Mouse (Mus musculus): ENCODE measurements around the gene Osbpl10. TPM values are rescaled to one million over a fixed set of nuclear protein-coding genes. Genes with fewer than 3 reads are reported as not detected.

The Osbpl10 gene
- polyA plus RNA-seq, 1 experiment from 2014 or later: 1.4 TPM

DNA sequence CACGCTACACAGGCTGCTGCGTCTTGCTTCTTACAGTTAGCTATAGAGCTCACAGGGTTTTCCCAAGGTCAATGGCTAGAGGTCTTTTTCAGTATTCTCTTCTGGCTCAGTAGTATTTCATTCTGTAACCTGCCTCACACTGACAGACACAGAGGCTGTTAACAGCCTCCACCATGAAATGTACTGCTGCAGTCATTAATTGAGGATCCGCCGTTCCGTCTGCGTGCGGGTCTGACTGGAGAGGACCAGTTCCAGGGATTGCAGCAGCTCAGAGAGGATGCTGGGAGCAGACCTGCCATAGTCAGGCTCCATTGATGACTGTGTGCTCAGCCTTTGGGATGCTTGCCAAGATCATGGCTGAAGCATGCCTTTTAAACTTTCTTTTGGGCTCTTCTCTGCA is 129.1 kb downstream of the Osbpl10 start:
- ATAC-seq (ENCODE audit: insufficient read depth, low FRiP score): no peak
- H3K27ac ChIP-seq (ENCODE audit: low read length): no peak overlapping the region
- no peaks in the 10 kb centered on the region for H3K9me3 ChIP-seq (replicated peaks; ENCODE audit: control insufficient read depth, low read length)
- no peaks in the 10 kb centered on the region for H3K36me3 ChIP-seq (ENCODE audit: control insufficient read depth, insufficient read depth, low read length)
- no peak overlapping the region for H3K9ac ChIP-seq (ENCODE audit: low read length)
- H3K4me2 ChIP-seq (ENCODE audit: low read depth, low read length): no peak overlapping the region
- no peak overlapping the region for H3K4me3 ChIP-seq (replicated peaks; ENCODE audit: low read length)
- H3K27me3 ChIP-seq (ENCODE audit: control insufficient read depth, insufficient read depth, low read length): no peaks in the 10 kb centered on the region
- H3K4me1 ChIP-seq (ENCODE audit: control insufficient read depth, insufficient read depth, low read length): no peaks in the 10 kb centered on the region
- 77% methylated on average over 7 of the region's 7 CpGs for WGBS

DNA sequence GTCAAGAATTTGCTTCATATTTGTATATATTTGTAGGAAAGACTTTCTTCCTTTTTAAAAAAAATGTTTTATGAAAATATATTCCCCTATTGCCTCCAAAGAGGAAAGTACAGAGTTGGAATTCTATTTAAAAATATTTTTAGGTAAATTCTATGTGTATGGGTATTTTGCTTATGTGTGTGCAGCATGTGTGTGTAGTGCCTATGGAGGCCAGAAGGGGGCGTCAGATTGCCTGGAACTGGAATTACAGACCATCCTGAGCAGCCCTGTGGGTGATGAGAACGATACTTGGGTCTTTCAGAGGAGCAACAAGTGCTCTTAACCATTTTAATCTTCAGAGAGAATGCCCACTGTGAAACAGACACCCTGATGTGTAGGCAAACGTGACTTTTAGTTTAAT is 132.3 kb downstream of the Osbpl10 start:
- ATAC-seq (ENCODE audit: insufficient read depth, low FRiP score): no peak
- Histone ChIP-seq H3K27ac (ENCODE audit: low read length) (no peak overlapping the region), H3K27me3 (ENCODE audit: control insufficient read depth, insufficient read depth, low read length) (no peaks in the 10 kb centered on the region), H3K36me3 (ENCODE audit: control insufficient read depth, insufficient read depth, low read length) (no peaks in the 10 kb centered on the region), H3K4me3 (replicated peaks; ENCODE audit: low read length) (no peak overlapping the region), H3K4me1 (ENCODE audit: control insufficient read depth, insufficient read depth, low read length) (no peaks in the 10 kb centered on the region), H3K9me3 (replicated peaks; ENCODE audit: control insufficient read depth, low read length) (no peaks in the 10 kb centered on the region), H3K4me2 (ENCODE audit: low read depth, low read length) (no peak overlapping the region), H3K9ac (ENCODE audit: low read length) (no peak overlapping the region)
- 60% methylated on average over 3 of the region's 3 CpGs for WGBS

DNA sequence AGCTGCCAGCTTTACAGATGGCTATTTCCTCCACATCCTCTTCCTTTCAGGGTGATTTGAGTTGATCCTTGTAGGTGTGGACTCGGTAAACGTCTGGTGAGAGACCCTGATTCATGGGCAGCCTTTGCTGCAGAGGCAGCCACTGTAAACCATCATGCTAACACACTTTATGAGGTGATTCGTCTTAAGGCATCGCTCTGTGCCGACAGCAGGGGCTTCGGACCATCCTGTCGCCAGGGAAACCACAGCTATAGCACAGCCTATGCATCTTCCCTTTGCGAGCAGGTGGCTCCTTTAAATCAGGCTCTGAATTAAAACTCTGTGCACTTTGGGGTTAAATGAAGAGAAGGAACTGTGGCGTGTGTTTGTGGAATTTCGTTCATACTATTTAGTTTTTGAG is 138.9 kb downstream of the Osbpl10 start:
- ATAC-seq (ENCODE audit: insufficient read depth, low FRiP score): no peak
- WGBS: 47% methylated on average over 10 of the region's 10 CpGs
- H3K36me3 ChIP-seq (ENCODE audit: control insufficient read depth, insufficient read depth, low read length): no peaks in the 10 kb centered on the region
- H3K27me3 ChIP-seq (ENCODE audit: control insufficient read depth, insufficient read depth, low read length): no peaks in the 10 kb centered on the region
- H3K4me2 ChIP-seq (ENCODE audit: low read depth, low read length): no peak overlapping the region
- H3K4me3 ChIP-seq (replicated peaks; ENCODE audit: low read length): no peak overlapping the region
- H3K9ac ChIP-seq (ENCODE audit: low read length): no peak overlapping the region
- H3K4me1 ChIP-seq (ENCODE audit: control insufficient read depth, insufficient read depth, low read length): peaks cover 4% of the 10 kb centered on the region
- no peaks in the 10 kb centered on the region for H3K9me3 ChIP-seq (replicated peaks; ENCODE audit: control insufficient read depth, low read length)
- no peak overlapping the region for H3K27ac ChIP-seq (ENCODE audit: low read length)

DNA sequence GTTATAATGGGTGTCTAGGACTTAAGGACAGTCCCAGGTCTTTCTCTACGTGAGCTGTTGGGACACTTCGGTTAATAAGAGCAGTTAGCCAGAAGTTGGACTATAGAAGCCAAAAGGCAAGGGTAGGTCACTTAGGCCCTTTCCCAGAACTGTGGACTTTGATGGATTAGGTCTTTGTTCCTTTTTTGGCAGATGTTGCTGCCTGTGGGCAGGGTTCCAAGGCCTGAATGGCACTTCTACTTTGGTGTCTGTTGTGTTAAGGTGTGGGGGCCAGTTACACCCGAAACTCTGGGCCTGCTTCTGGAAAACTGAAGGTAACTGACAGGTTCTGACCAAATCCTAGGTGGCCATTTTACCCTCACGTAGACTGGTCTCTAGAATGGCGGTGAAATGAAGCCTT is 141.9 kb downstream of the Osbpl10 start:
- Histone ChIP-seq H3K4me2 (ENCODE audit: low read depth, low read length) (no peak overlapping the region), H3K9me3 (replicated peaks; ENCODE audit: control insufficient read depth, low read length) (no peaks in the 10 kb centered on the region), H3K27ac (ENCODE audit: low read length) (no peak overlapping the region), H3K4me1 (ENCODE audit: control insufficient read depth, insufficient read depth, low read length) (peaks cover 4% of the 10 kb centered on the region), H3K9ac (ENCODE audit: low read length) (no peak overlapping the region), H3K4me3 (replicated peaks; ENCODE audit: low read length) (no peak overlapping the region), H3K36me3 (ENCODE audit: control insufficient read depth, insufficient read depth, low read length) (no peaks in the 10 kb centered on the region), H3K27me3 (ENCODE audit: control insufficient read depth, insufficient read depth, low read length) (no peaks in the 10 kb centered on the region)
- no peak for ATAC-seq (ENCODE audit: insufficient read depth, low FRiP score)
- whole genome bisulfite sequencing: 66% methylated on average over 5 of the region's 5 CpGs

DNA sequence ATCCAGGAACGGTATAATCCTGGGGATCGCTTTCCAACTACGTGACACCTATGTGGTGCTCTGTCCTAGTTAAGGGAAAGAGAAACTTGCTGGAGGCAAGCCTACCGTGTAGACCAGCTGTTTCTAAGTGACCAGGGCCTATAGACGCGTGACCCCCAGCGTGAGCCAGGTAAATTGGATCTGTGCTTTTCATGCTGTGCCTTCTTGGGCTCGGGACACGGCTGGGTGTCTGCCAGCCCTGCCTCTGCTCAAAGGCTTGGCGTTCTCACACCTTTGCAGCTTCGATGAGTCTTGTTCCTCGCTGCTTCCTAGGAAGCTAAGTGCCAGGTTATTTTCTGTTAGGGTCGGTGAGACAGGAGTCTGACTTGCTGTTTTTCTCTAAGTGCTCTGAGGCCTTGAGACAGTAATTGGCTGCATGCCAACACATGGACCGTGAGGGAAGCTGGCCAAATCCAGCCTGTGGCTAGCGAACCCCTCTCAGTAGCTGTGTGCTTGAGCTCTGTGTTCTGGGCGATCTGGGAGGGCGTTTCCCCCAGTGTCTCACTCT is 142.4 kb downstream of the Osbpl10 start:
- no peaks in the 10 kb centered on the region for H3K9me3 ChIP-seq (replicated peaks; ENCODE audit: control insufficient read depth, low read length)
- ATAC-seq (ENCODE audit: insufficient read depth, low FRiP score): no peak
- H3K4me1 ChIP-seq (ENCODE audit: control insufficient read depth, insufficient read depth, low read length): peaks cover 4% of the 10 kb centered on the region
- no peak overlapping the region for H3K4me2 ChIP-seq (ENCODE audit: low read depth, low read length)
- no peak overlapping the region for H3K4me3 ChIP-seq (replicated peaks; ENCODE audit: low read length)
- no peak overlapping the region for H3K9ac ChIP-seq (ENCODE audit: low read length)
- WGBS: 58% methylated on average over 17 of the region's 17 CpGs
- H3K27ac ChIP-seq (ENCODE audit: low read length): no peak overlapping the region
- H3K36me3 ChIP-seq (ENCODE audit: control insufficient read depth, insufficient read depth, low read length): no peaks in the 10 kb centered on the region
- no peaks in the 10 kb centered on the region for H3K27me3 ChIP-seq (ENCODE audit: control insufficient read depth, insufficient read depth, low read length)

DNA sequence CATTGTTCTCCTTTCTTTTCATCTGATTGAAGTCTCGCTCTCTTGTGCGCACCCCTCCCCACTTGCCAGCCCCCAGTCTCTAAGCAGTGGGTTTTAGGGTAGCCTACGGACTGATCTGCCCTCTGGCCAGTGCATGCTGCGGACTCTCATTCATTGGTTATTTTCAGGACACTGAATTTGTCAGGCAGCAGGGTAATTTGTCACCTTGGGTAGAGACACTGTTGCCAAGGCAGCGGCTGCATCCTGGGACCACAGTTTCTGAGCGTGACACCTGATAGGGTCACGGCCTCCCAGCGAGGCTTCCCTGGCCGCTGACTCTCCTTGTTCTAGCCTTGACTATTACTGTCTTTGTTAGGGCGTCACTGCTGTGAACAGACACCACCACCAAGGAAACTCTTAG is 149.0 kb downstream of the Osbpl10 start:
- Histone ChIP-seq H3K27ac (ENCODE audit: low read length) (no peak overlapping the region), H3K36me3 (ENCODE audit: control insufficient read depth, insufficient read depth, low read length) (no peaks in the 10 kb centered on the region), H3K4me1 (ENCODE audit: control insufficient read depth, insufficient read depth, low read length) (no peaks in the 10 kb centered on the region), H3K27me3 (ENCODE audit: control insufficient read depth, insufficient read depth, low read length) (no peaks in the 10 kb centered on the region), H3K9ac (ENCODE audit: low read length) (no peak overlapping the region), H3K4me2 (ENCODE audit: low read depth, low read length) (no peak overlapping the region), H3K4me3 (replicated peaks; ENCODE audit: low read length) (no peak overlapping the region), H3K9me3 (replicated peaks; ENCODE audit: control insufficient read depth, low read length) (no peaks in the 10 kb centered on the region)
- no peak for ATAC-seq (ENCODE audit: insufficient read depth, low FRiP score)
- WGBS: 60% methylated on average over 10 of the region's 10 CpGs

DNA sequence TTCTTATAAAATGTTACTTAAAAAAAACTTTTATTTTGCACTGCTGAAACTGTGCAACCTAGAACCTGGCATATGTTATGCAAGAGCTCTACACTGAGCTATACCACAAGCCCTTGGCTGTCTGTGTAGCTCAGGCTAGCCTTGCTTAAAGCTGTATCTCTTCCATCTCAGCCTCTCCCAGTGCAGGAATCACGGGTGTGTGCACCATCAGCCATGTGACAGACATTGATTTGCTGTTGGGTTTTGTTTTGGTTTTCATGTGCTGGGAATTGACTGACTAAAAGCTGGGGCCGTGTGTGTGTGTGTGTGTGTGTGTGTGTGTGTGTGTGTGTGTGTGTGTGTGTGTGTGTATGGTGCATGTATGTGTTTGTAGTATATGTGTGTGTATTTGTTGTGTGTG is 155.6 kb downstream of the Osbpl10 start:
- H3K4me1 ChIP-seq (ENCODE audit: control insufficient read depth, insufficient read depth, low read length): no peaks in the 10 kb centered on the region; the same call in 1 of the 2 replicates
- H3K9ac ChIP-seq (ENCODE audit: low read length): no peak overlapping the region
- no peaks in the 10 kb centered on the region for H3K36me3 ChIP-seq (ENCODE audit: control insufficient read depth, insufficient read depth, low read length)
- no peaks in the 10 kb centered on the region for H3K9me3 ChIP-seq (replicated peaks; ENCODE audit: control insufficient read depth, low read length)
- H3K27me3 ChIP-seq (ENCODE audit: control insufficient read depth, insufficient read depth, low read length): no peaks in the 10 kb centered on the region
- no peak for ATAC-seq (ENCODE audit: insufficient read depth, low FRiP score)
- no peak overlapping the region for H3K4me2 ChIP-seq (ENCODE audit: low read depth, low read length)
- no peak overlapping the region for H3K27ac ChIP-seq (ENCODE audit: low read length)
- no peak overlapping the region for H3K4me3 ChIP-seq (replicated peaks; ENCODE audit: low read length)
- WGBS: 45% methylated on average over 2 of the region's 2 CpGs

DNA sequence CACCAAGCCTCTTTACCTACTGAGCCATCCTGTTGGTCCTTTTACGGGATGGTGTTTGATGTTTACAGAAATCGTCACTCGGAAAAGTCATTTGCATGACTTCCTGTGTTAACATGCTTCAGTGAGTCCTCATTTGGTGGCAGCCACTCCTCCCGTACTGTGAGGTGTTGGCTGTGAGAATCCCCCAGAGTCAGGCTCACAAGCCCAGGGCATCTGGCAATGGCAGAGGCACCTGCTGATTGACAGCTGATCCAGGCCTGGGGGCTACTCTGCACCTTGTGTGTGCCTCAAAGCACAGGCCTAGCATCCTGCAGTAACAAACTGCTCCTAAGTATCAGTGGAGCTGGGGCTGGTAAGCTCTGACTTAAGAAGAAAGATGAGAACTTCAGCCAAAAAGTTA is 156.4 kb downstream of the Osbpl10 start:
- Histone ChIP-seq H3K9me3 (replicated peaks; ENCODE audit: control insufficient read depth, low read length) (no peaks in the 10 kb centered on the region), H3K4me3 (replicated peaks; ENCODE audit: low read length) (no peak overlapping the region), H3K27ac (ENCODE audit: low read length) (no peak overlapping the region), H3K9ac (ENCODE audit: low read length) (no peak overlapping the region), H3K36me3 (ENCODE audit: control insufficient read depth, insufficient read depth, low read length) (no peaks in the 10 kb centered on the region), H3K27me3 (ENCODE audit: control insufficient read depth, insufficient read depth, low read length) (no peaks in the 10 kb centered on the region), H3K4me2 (ENCODE audit: low read depth, low read length) (no peak overlapping the region), H3K4me1 (ENCODE audit: control insufficient read depth, insufficient read depth, low read length) (no peaks in the 10 kb centered on the region; the same call in 1 of the 2 replicates)
- ATAC-seq (ENCODE audit: insufficient read depth, low FRiP score): no peak
- 58% methylated on average over 4 of the region's 4 CpGs for WGBS

DNA sequence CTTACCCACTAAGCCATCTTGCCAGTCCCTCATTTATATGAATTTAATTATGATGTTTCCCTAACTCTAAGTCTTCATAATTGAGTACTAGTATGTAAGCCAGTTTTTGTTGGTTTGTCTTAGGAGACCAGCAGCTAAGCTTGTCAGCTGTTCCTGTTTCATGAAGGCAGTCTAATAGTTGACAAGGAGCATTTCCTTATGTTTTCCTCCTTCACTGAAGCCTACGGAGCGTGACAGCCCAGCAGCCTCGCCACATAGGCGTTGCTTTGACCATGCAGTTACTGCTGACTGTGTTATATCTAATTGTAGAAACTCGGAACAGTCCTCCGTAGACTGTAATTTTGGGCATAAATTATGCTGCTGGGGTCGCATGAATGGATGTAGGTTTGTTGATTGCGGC is 157.0 kb downstream of the Osbpl10 start:
- no peaks in the 10 kb centered on the region for H3K9me3 ChIP-seq (replicated peaks; ENCODE audit: control insufficient read depth, low read length)
- no peak overlapping the region for H3K4me3 ChIP-seq (replicated peaks; ENCODE audit: low read length)
- no peak overlapping the region for H3K4me2 ChIP-seq (ENCODE audit: low read depth, low read length)
- H3K9ac ChIP-seq (ENCODE audit: low read length): no peak overlapping the region
- H3K27me3 ChIP-seq (ENCODE audit: control insufficient read depth, insufficient read depth, low read length): no peaks in the 10 kb centered on the region
- H3K27ac ChIP-seq (ENCODE audit: low read length): no peak overlapping the region
- WGBS: 69% methylated on average over 8 of the region's 8 CpGs
- H3K4me1 ChIP-seq (ENCODE audit: control insufficient read depth, insufficient read depth, low read length): no peaks in the 10 kb centered on the region; the same call in 1 of the 2 replicates
- no peak for ATAC-seq (ENCODE audit: insufficient read depth, low FRiP score)
- no peaks in the 10 kb centered on the region for H3K36me3 ChIP-seq (ENCODE audit: control insufficient read depth, insufficient read depth, low read length)

DNA sequence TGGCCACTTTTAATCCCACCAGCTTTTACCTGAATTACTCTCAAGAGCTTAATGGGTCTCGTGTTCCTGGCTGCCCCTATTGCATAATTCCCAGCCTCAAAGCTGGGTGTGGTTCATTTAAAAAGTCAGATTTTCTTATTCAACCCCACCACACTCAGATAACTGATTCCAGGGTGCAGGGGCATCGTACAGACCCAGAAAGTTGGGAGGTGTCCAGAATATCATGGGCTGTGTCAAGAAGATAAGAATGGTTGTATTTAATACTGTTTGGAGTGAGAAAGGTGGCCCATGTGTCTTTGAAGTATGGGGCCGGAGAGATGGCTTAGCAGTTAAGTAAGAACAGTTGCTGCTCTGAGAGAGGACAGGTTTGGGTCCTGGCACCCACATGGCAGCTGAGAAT is 159.5 kb downstream of the Osbpl10 start:
- no peaks in the 10 kb centered on the region for H3K27me3 ChIP-seq (ENCODE audit: control insufficient read depth, insufficient read depth, low read length)
- no peaks in the 10 kb centered on the region for H3K9me3 ChIP-seq (replicated peaks; ENCODE audit: control insufficient read depth, low read length)
- ATAC-seq (ENCODE audit: insufficient read depth, low FRiP score): no peak
- H3K4me2 ChIP-seq (ENCODE audit: low read depth, low read length): no peak overlapping the region
- H3K4me3 ChIP-seq (replicated peaks; ENCODE audit: low read length): no peak overlapping the region
- no peak overlapping the region for H3K9ac ChIP-seq (ENCODE audit: low read length)
- no peaks in the 10 kb centered on the region; the same call in 1 of the 2 replicates for H3K4me1 ChIP-seq (ENCODE audit: control insufficient read depth, insufficient read depth, low read length)
- H3K36me3 ChIP-seq (ENCODE audit: control insufficient read depth, insufficient read depth, low read length): no peaks in the 10 kb centered on the region
- no peak overlapping the region for H3K27ac ChIP-seq (ENCODE audit: low read length)
- WGBS: 53% methylated on average over 3 of the region's 3 CpGs

Measured in stomach, embryonic 16.5 days (tissue).